Mouse (Mus musculus): ENCODE measurements at regions not wholly inside any gene's neighbourhood (a gene's known extent, or its start where the extent isn't known, plus 50 kb on each side); places are given as distances from the start of the nearest gene placed in this dataset.

- no peak overlapping the region for H3K4me3 ChIP-seq (ENCODE audit: low read depth, low read length)
- H3K4me1 ChIP-seq (replicated peaks; ENCODE audit: control insufficient read depth, insufficient read depth), result no peaks in the 10 kb centered on the region
- no peaks in the 10 kb centered on the region for H3K9me3 ChIP-seq (ENCODE audit: control insufficient read depth, low read length)
- no peak overlapping the region for H3K9ac ChIP-seq (ENCODE audit: low read length)
- no peak overlapping the region for H3K4me2 ChIP-seq (replicated peaks; ENCODE audit: low read depth)
- H3K36me3 ChIP-seq (ENCODE audit: control insufficient read depth, insufficient read depth, low read length), result no peaks in the 10 kb centered on the region
- ATAC-seq (ENCODE audit: low FRiP score, low TSS enrichment) (no peak), DNase-seq (ENCODE audit: low spot score) (no peak)
- TF ChIP-seq CTCF (IDR thresholded peaks at IDR 0.05; ENCODE audit: low read depth) (no peak), EP300 (optimal IDR thresholded peaks at IDR 0.05) (no peak)
- WGBS, result 65% methylated on average over 2 of the region's 2 CpGs
- no peak overlapping the region for H3K27ac ChIP-seq (replicated peaks)
- H3K27me3 ChIP-seq (ENCODE audit: control insufficient read depth, insufficient read depth, low read length), result no peaks in the 10 kb centered on the region
Observed at GRCm38 (mm10) chrX:47726285-47726684, 166.5 kb downstream of the Smarca1 start.

DNA sequence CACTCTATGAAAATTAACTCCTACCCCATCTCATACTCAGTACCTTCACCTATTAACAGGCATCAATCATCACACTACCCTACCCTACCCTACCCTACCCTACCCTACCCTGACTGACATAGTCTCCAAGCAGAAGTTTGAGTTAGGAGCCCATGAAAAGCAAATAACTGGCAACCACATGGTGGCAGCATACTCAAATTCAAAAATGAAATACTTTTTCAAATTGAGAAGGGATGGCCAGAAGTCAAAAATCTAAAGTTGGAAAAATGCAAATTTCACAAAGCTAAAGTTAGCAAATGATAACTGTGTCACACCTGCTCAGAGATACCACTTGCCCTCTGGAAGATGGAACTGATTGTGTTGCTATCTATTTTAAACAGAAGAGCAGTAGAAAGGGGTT is 189.7 kb downstream of the Smarca1 start:
- TF ChIP-seq EP300 (optimal IDR thresholded peaks at IDR 0.05), result no peak
- TF ChIP-seq CTCF (IDR thresholded peaks at IDR 0.05; ENCODE audit: low read depth), result peak; percentile 58
- no peak for ATAC-seq (ENCODE audit: low FRiP score, low TSS enrichment)
- Histone ChIP-seq H3K4me3 (ENCODE audit: low read depth, low read length) (no peak overlapping the region), H3K4me1 (replicated peaks; ENCODE audit: control insufficient read depth, insufficient read depth) (no peaks in the 10 kb centered on the region), H3K9me3 (ENCODE audit: control insufficient read depth, low read length) (no peaks in the 10 kb centered on the region), H3K27me3 (ENCODE audit: control insufficient read depth, insufficient read depth, low read length) (no peaks in the 10 kb centered on the region), H3K27ac (replicated peaks) (no peak overlapping the region), H3K4me2 (replicated peaks; ENCODE audit: low read depth) (no peak overlapping the region), H3K36me3 (ENCODE audit: control insufficient read depth, insufficient read depth, low read length) (no peaks in the 10 kb centered on the region), H3K9ac (ENCODE audit: low read length) (no peak overlapping the region)
- no peak for DNase-seq (ENCODE audit: low spot score)

DNA sequence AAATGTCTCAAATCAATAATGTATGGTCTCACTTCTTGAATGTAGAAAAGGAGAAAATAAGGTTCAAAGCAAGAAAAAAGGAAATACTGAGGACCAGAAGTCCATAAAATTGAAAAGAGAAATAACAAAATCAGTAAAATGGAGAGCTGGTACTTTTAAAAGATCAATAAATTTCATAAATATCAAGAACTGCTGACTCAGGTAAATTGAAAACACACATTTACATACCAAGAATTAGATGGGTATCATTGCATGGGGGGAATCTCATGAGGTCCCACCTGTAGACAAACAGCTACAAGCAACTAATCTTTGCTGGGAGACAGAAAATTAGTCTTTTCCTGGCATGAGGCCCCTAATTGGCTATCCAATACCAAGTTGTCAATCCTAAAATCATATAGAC is 224.0 kb downstream of the Smarca1 start:
- TF ChIP-seq EP300 (optimal IDR thresholded peaks at IDR 0.05) (no peak), CTCF (IDR thresholded peaks at IDR 0.05; ENCODE audit: low read depth) (no peak)
- Histone ChIP-seq H3K27me3 (ENCODE audit: control insufficient read depth, insufficient read depth, low read length) (no peaks in the 10 kb centered on the region), H3K4me1 (replicated peaks; ENCODE audit: control insufficient read depth, insufficient read depth) (no peaks in the 10 kb centered on the region), H3K9me3 (ENCODE audit: control insufficient read depth, low read length) (no peaks in the 10 kb centered on the region), H3K4me2 (replicated peaks; ENCODE audit: low read depth) (no peak overlapping the region), H3K36me3 (ENCODE audit: control insufficient read depth, insufficient read depth, low read length) (no peaks in the 10 kb centered on the region), H3K4me3 (ENCODE audit: low read depth, low read length) (no peak overlapping the region), H3K27ac (replicated peaks) (no peak overlapping the region), H3K9ac (ENCODE audit: low read length) (no peak overlapping the region)
- DNase-seq (ENCODE audit: low spot score) (no peak), ATAC-seq (ENCODE audit: low FRiP score, low TSS enrichment) (no peak)

DNA sequence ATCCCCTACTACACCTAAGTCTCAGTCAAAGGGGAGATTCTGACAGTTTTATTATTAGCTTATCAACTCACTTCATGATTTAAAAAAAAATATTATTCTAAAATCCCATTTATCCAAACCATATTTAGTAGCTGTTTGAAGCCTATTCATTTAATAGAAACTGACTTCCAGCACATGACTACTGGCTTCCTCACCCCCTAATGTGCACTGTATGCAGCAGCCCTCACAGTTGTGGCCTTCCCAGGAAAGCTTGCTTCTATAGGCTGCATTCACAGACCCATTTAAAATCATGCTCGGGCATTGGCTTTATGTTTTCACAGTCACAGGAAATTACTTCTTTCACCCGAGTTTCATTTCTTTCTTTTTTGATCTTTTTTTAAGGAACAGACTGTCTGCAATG is 246.3 kb downstream of the Smarca1 start:
- Histone ChIP-seq H3K27me3 (ENCODE audit: control insufficient read depth, insufficient read depth, low read length) (no peaks in the 10 kb centered on the region), H3K4me1 (replicated peaks; ENCODE audit: control insufficient read depth, insufficient read depth) (no peaks in the 10 kb centered on the region), H3K9me3 (ENCODE audit: control insufficient read depth, low read length) (no peaks in the 10 kb centered on the region), H3K4me2 (replicated peaks; ENCODE audit: low read depth) (no peak overlapping the region), H3K4me3 (ENCODE audit: low read depth, low read length) (no peak overlapping the region), H3K9ac (ENCODE audit: low read length) (no peak overlapping the region), H3K27ac (replicated peaks) (no peak overlapping the region), H3K36me3 (ENCODE audit: control insufficient read depth, insufficient read depth, low read length) (no peaks in the 10 kb centered on the region)
- 47% methylated on average over 2 of the region's 2 CpGs for WGBS
- DNase-seq (ENCODE audit: low spot score) (no peak), ATAC-seq (ENCODE audit: low FRiP score, low TSS enrichment) (no peak)
- no peak for TF ChIP-seq EP300 (optimal IDR thresholded peaks at IDR 0.05)
- TF ChIP-seq CTCF (IDR thresholded peaks at IDR 0.05; ENCODE audit: low read depth), result no peak

- ATAC-seq (ENCODE audit: low FRiP score, low TSS enrichment) (no peak), DNase-seq (ENCODE audit: low spot score) (no peak)
- no peaks in the 10 kb centered on the region for H3K9me3 ChIP-seq (ENCODE audit: control insufficient read depth, low read length)
- no peaks in the 10 kb centered on the region for H3K36me3 ChIP-seq (ENCODE audit: control insufficient read depth, insufficient read depth, low read length)
- H3K4me2 ChIP-seq (replicated peaks; ENCODE audit: low read depth), result no peak overlapping the region
- H3K27ac ChIP-seq (replicated peaks), result no peak overlapping the region
- no peaks in the 10 kb centered on the region for H3K27me3 ChIP-seq (ENCODE audit: control insufficient read depth, insufficient read depth, low read length)
- no peak overlapping the region for H3K9ac ChIP-seq (ENCODE audit: low read length)
- 47% methylated on average over 2 of the region's 2 CpGs for WGBS
- TF ChIP-seq EP300 (optimal IDR thresholded peaks at IDR 0.05) (no peak), CTCF (IDR thresholded peaks at IDR 0.05; ENCODE audit: low read depth) (no peak)
- no peak overlapping the region for H3K4me3 ChIP-seq (ENCODE audit: low read depth, low read length)
- no peaks in the 10 kb centered on the region for H3K4me1 ChIP-seq (replicated peaks; ENCODE audit: control insufficient read depth, insufficient read depth)
Observed at GRCm38 (mm10) chrX:47641191-47641590, 251.6 kb downstream of the Smarca1 start.

- Histone ChIP-seq H3K9ac (ENCODE audit: low read length) (no peak overlapping the region), H3K9me3 (ENCODE audit: control insufficient read depth, low read length) (no peaks in the 10 kb centered on the region), H3K36me3 (ENCODE audit: control insufficient read depth, insufficient read depth, low read length) (no peaks in the 10 kb centered on the region), H3K4me1 (replicated peaks; ENCODE audit: control insufficient read depth, insufficient read depth) (no peaks in the 10 kb centered on the region), H3K4me2 (replicated peaks; ENCODE audit: low read depth) (no peak overlapping the region), H3K27me3 (ENCODE audit: control insufficient read depth, insufficient read depth, low read length) (no peaks in the 10 kb centered on the region), H3K27ac (replicated peaks) (no peak overlapping the region), H3K4me3 (ENCODE audit: low read depth, low read length) (no peak overlapping the region)
- TF ChIP-seq CTCF (IDR thresholded peaks at IDR 0.05; ENCODE audit: low read depth) (no peak), EP300 (optimal IDR thresholded peaks at IDR 0.05) (no peak)
- DNase-seq (ENCODE audit: low spot score) (no peak), ATAC-seq (ENCODE audit: low FRiP score, low TSS enrichment) (no peak)
- 57% methylated on average over 1 of the region's 1 CpGs for WGBS
Observed at GRCm38 (mm10) chrX:47638831-47639316, 253.9 kb downstream of the Smarca1 start.
